Mouse (Mus musculus): ENCODE data around the gene Olfr1223.
"Not testable (repeated sequence)": the region's sequence is repeated elsewhere in the genome, so short reads cannot be mapped to it uniquely, and the experiment has no call there.

The Olfr1223 gene

GRCm38 (mm10) chr2:89151460-89151859, at the start of gene Olfr1223:
Gene Olfr1223 (minus strand): TSS chr2:89151560.
- DNase-seq (ENCODE audit: low spot score), result no peak

- DNase-seq (ENCODE audit: low spot score), result no peak
Measured at GRCm38 (mm10) chr2:89199948-89200347, 48.6 kb upstream of the Olfr1223 start, which contains the start of gene Olfr1226. Gene Olfr1226 (minus strand): TSS chr2:89200048.

- no peak for DNase-seq (ENCODE audit: low spot score)
Measured at GRCm38 (mm10) chr2:89196325-89196982, 45.1 kb upstream of the Olfr1223 start.

GRCm38 (mm10) chr2:89174569-89174968, 23.2 kb upstream of the Olfr1223 start, which contains the start of gene Olfr1225:
Gene Olfr1225 (minus strand): TSS chr2:89174669.
- no peak for DNase-seq (ENCODE audit: low spot score)

GRCm38 (mm10) chr2:89164711-89165110, 13.4 kb upstream of the Olfr1223 start:
- not testable (repeated sequence) for DNase-seq (ENCODE audit: low spot score)

GRCm38 (mm10) chr2:89163991-89164390, 12.6 kb upstream of the Olfr1223 start, which contains the start of gene Olfr1224-ps1:
Gene Olfr1224-ps1 (minus strand): TSS chr2:89164091.
- DNase-seq (ENCODE audit: low spot score), result not testable (repeated sequence)

- no peak for DNase-seq (ENCODE audit: low spot score)
Measured at GRCm38 (mm10) chr2:89132954-89133353, 18.4 kb downstream of the Olfr1223 start, which contains the start of gene Olfr1222. Gene Olfr1222 (minus strand): TSS chr2:89133054.

GRCm38 (mm10) chr2:89117183-89117582, 34.2 kb downstream of the Olfr1223 start, which contains the start of gene Olfr1221:
Gene Olfr1221 (minus strand): TSS chr2:89117283.
- DNase-seq (ENCODE audit: low spot score), result no peak

- no peak for DNase-seq (ENCODE audit: low spot score)
Measured at GRCm38 (mm10) chr2:89106735-89107134, 44.6 kb downstream of the Olfr1223 start, which contains the start of gene Olfr1220. Gene Olfr1220 (minus strand): TSS chr2:89106835.

- no peak for DNase-seq (ENCODE audit: low spot score)
Measured at GRCm38 (mm10) chr2:89105651-89106050, 45.7 kb downstream of the Olfr1223 start.

GRCm38 (mm10) chr2:89093848-89094247, 57.5 kb downstream of the Olfr1223 start:
- DNase-seq (ENCODE audit: low spot score), result no peak
